Mouse (Mus musculus) lung, postnatal 0 days (tissue): ENCODE data around the gene Pradc1. TPM values are rescaled to one million over a fixed set of nuclear protein-coding genes. Genes with fewer than 3 reads are reported as not detected.

Experiments
- ATAC-seq: fragments of 200-750 bp; cut with Nextera tagmentation; 2 replicates; pipeline ENCODE4 v1.8.0; 2017; ENCODE audit warnings: moderate library complexity
- DNase-seq: peaks from one replicate; pipeline ENCODE4 v3.0.0-alpha.2; 2016; ENCODE audit warnings: low spot score
- H3K27ac ChIP-seq: fragments of 300-500 bp; sonication (generic); 2 replicates; pipeline ENCODE4 v1.5.1; 2014; ENCODE audit warnings: antibody characterized with exemption, mild to moderate bottlenecking, low read length, mixed read lengths
- H3K27me3 ChIP-seq: fragments of 300-500 bp; sonication (generic); replicated peaks from 2 replicates; pipeline ENCODE4 v1.6.1; 2014; ENCODE audit warnings: low read length, mixed read lengths; ENCODE audit not compliant: insufficient read depth
- H3K36me3 ChIP-seq: fragments of 300-500 bp; sonication (generic); 2 replicates; pipeline ENCODE4 v1.6.1; 2014; ENCODE audit warnings: low read length, mixed read lengths; ENCODE audit not compliant: insufficient read depth
- H3K4me1 ChIP-seq: fragments of 300-500 bp; sonication (generic); 2 replicates; pipeline ENCODE4 v1.6.1; 2014; ENCODE audit warnings: antibody characterized with exemption, low read depth, low read length, mixed read lengths; ENCODE audit not compliant: insufficient read depth
- H3K4me2 ChIP-seq: fragments of 300-500 bp; sonication (generic); replicated peaks from 2 replicates; pipeline ENCODE4 v1.6.1; 2014; ENCODE audit warnings: low read depth, mild to moderate bottlenecking, low read length, moderate library complexity, mixed read lengths
- H3K4me3 ChIP-seq: fragments of 300-500 bp; sonication (generic); 2 replicates; pipeline ENCODE4 v1.5.1; 2014; ENCODE audit warnings: low read depth, low read length
- H3K9ac ChIP-seq: fragments of 300-500 bp; sonication (generic); replicated peaks from 2 replicates; pipeline ENCODE4 v1.6.1; 2014; ENCODE audit warnings: low read depth, mild to moderate bottlenecking
- H3K9me3 ChIP-seq: fragments of 300-500 bp; sonication (generic); 2 replicates; pipeline ENCODE4 v1.6.1; 2016; ENCODE audit warnings: low read length, mixed read lengths
- CTCF ChIP-seq: IDR thresholded peaks from 2 replicates; pipeline ENCODE4 v1.5.1; 2016; ENCODE audit warnings: antibody characterized with exemption, mild to moderate bottlenecking
- EP300 ChIP-seq: IDR thresholded peaks from 2 replicates; pipeline ENCODE4 v1.6.1; 2016; ENCODE audit warnings: antibody characterized with exemption, mild to moderate bottlenecking, control low read depth
- WGBS: fragments of 180-500 bp; shearing (Covaris S2); extraction: QIAGEN DNeasy Blood & Tissue Kit; methylation state at CpG from one replicate; pipeline ENCODE4 v1.1.7; 2014; 5-methylcytosine and 5-hydroxymethylcytosine counted together
- polyA plus RNA-seq: library from polyadenylated mRNA; unstranded; fragments of >200 nt; fragmentation: Nextera tagmentation; extraction: Ambion mirVana; gene quantifications from 2 replicates; pipeline ENCODE4 v1.2.1, GENCODE M21; 2015

Pradc1 gene
- polyA plus RNA-seq, 1 experiment from 2014 or later: 54.0 TPM

DNA sequence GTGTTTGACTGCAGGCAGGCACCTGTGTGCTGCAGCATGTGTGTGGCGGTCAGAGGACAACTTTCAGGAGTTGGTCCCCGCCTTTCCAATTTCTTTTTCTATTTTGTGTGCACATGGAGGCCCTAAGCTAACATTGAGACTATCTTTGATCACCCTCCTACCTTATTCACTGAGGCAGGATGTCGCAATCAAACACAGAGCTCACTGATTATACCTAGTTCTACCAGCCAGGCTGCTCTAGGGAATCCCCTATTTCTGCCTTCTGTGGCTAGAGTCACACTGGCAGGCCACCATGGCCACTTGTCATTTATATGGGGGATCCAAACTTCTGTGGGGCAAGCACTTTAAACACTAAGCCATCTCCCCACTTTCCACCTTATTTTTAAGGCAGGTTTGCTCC lies 37.9 kb upstream of the Pradc1 start:
- Histone ChIP-seq H3K9me3 (no peaks in the 10 kb centered on the region), H3K27me3 (0 out of 2 replicates have a peak, but pooled peaks cover 4% of the 10 kb centered on the region), H3K4me2 (no peak overlapping the region), H3K27ac (no peak overlapping the region), H3K4me1 (no peaks in the 10 kb centered on the region), H3K9ac (no peak overlapping the region), H3K36me3 (no peaks in the 10 kb centered on the region), H3K4me3 (no peak overlapping the region)
- TF ChIP-seq EP300: no peak
- no peak for TF ChIP-seq CTCF
- 68% methylated on average over 3 of the region's 3 CpGs for WGBS
- DNase-seq (no peak), ATAC-seq (no peak)

DNA sequence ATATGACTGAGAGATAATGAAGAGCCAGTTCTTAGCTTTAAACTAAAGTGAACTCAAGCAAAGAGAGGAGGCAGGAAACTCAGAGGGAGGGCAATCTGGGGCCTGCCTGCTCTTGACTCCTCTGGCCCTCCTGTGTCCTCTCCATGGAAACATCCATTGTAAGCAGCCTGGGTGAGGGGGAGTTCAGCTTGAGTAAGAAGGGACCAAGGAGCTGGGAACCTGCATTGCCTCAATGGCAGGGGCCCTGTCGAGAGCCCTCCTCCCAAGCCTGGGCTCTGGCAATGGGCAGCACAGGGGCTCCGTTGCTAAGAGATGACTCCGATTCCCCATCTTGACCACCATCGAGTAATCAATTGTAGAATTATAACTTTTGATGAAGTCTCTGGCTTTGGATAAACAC lies 36.7 kb upstream of the Pradc1 start:
- H3K27ac ChIP-seq: no peak overlapping the region
- no peak overlapping the region for H3K4me2 ChIP-seq
- TF ChIP-seq CTCF (no peak), EP300 (no peak)
- 76% methylated on average over 4 of the region's 4 CpGs for WGBS
- H3K9ac ChIP-seq: no peak overlapping the region
- DNase-seq: no peak
- H3K27me3 ChIP-seq: peaks cover 16% of the 10 kb centered on the region
- H3K9me3 ChIP-seq: no peaks in the 10 kb centered on the region
- no peaks in the 10 kb centered on the region for H3K36me3 ChIP-seq
- ATAC-seq: no peak
- H3K4me3 ChIP-seq: no peak overlapping the region
- H3K4me1 ChIP-seq: no peaks in the 10 kb centered on the region

DNA sequence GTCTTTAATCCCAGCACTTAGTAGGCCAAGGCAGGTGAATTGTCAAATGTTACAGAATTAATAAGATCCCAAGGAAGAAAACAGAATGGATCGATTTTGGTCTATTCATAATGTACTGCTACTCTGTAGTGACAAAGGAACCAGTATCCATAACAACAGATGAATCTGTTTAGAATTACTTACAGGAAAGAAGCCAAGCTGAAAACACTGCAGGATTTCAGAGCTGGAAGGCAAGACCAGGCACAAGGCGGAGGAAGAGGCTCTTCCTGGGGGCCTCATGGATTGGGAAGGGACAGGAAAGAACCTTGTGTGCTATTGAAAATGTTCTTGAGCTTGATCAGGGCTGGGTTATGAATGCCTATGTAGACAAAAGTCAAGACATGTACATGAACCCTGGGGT lies 34.0 kb upstream of the Pradc1 start:
- no peaks in the 10 kb centered on the region for H3K4me1 ChIP-seq
- no peak overlapping the region for H3K4me3 ChIP-seq
- H3K27me3 ChIP-seq: peaks cover 16% of the 10 kb centered on the region
- no peak overlapping the region for H3K4me2 ChIP-seq
- TF ChIP-seq EP300: no peak
- TF ChIP-seq CTCF: no peak
- ATAC-seq (no peak), DNase-seq (no peak)
- H3K9ac ChIP-seq: no peak overlapping the region
- 73% methylated on average over 2 of the region's 2 CpGs for WGBS
- no peak overlapping the region for H3K27ac ChIP-seq
- H3K9me3 ChIP-seq: no peaks in the 10 kb centered on the region
- H3K36me3 ChIP-seq: no peaks in the 10 kb centered on the region

DNA sequence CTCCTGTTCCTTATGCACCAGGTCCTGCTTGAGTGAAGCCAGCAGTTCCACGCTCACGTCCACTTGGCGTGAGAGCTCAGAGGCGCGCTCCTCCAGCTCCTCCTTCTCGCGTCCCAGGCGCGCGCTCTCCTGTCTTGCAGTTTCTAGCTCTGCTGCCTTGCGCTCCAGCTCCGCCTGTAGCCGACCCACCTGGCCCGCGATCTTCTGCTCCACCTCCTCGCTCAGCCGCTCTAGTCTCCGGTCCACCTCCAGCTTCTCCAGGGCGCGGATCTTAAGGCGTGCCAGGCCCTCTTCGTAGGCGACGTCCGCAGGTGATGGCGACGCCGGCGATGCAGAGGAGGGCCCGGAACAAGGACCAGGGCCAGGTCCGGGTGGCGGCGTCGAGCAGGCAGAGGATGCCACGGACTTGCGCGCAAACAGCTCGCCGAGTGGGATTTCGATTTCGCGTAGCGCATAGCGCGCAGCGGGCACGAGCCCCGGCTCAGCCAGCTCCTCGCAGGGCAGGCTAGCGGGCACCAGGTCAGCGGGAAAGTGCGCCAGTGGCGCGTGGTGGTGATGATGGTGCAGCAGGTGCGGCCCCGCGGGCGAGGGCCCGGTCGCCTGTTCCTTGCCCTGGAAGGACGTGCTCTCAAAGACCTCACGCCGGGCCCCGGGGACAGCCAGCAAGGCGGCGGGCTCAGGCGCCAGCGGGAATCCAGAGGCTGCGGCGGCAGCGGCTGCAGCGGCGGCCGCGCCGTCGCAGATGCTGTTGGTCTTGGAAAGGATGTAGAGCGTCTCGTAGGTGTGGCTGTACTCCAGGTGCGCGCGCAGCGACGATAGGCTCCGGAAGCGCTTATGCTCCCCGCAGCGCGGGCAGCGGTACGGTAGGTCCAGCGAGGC lies 32.3 kb upstream of the Pradc1 start:
- ATAC-seq (no peak; the same call in 1 of the 2 replicates), DNase-seq (no peak)
- H3K27ac ChIP-seq: no peak overlapping the region
- no peaks in the 10 kb centered on the region for H3K36me3 ChIP-seq
- H3K27me3 ChIP-seq: peaks cover 16% of the 10 kb centered on the region
- H3K9ac ChIP-seq: no peak overlapping the region
- peak overlapping the region; percentile 23 for H3K4me3 ChIP-seq
- WGBS: 2% methylated on average over 75 of the region's 92 CpGs
- no peaks in the 10 kb centered on the region for H3K4me1 ChIP-seq
- no peaks in the 10 kb centered on the region for H3K9me3 ChIP-seq
- H3K4me2 ChIP-seq: peak overlapping the region; percentile 48
- TF ChIP-seq CTCF (no peak), EP300 (no peak)

DNA sequence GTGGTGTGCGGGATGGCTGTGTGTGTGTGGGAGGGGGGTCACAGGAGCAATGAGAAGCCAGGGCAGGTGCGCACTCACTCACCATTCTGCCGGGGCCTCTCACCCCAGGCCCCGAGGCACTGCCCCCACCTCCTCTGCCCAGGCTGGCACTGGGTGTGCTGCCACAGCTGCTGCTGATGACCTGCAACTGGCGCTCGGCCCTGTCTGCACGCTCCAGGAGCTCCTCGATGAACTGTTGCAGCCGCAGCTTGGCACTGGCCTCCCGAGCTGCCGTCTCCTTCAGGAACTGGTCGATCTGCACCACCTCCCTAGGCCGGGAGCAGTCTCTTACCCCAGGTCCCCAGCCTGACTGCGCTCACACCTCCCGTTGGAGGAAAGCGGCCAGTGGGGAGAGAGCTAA lies 28.9 kb upstream of the Pradc1 start:
- H3K4me3 ChIP-seq: no peak overlapping the region
- H3K4me1 ChIP-seq: no peaks in the 10 kb centered on the region
- no peak for TF ChIP-seq EP300
- no peak for TF ChIP-seq CTCF
- no peaks in the 10 kb centered on the region for H3K36me3 ChIP-seq
- H3K4me2 ChIP-seq: no peak overlapping the region
- DNase-seq (no peak), ATAC-seq (no peak)
- no peaks in the 10 kb centered on the region for H3K9me3 ChIP-seq
- H3K27me3 ChIP-seq: peaks cover 16% of the 10 kb centered on the region
- 56% methylated on average over 16 of the region's 16 CpGs for WGBS
- no peak overlapping the region for H3K27ac ChIP-seq
- H3K9ac ChIP-seq: no peak overlapping the region

DNA sequence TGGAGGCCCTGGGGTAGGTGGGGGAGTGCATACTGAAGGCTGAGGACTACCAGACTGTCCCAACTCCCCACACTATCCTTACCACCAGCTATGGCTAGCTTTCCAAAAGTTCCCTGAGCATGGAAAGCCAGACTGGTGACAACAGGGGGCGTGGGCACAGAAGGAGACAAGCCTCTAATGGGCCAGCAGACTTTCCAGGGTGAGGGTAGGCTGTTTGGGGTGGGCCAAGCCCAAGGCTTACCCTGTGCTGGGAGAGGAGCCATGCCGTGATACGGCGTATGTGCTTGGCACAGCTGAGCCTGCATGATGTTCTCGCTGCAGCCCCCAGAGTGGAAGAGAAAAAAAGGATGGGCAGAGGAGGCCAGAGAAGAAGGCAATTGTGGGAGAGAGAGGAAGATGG lies 28.2 kb upstream of the Pradc1 start:
- no peak for TF ChIP-seq EP300
- DNase-seq (no peak), ATAC-seq (no peak)
- Histone ChIP-seq H3K4me1 (no peaks in the 10 kb centered on the region), H3K4me2 (no peak overlapping the region), H3K9ac (no peak overlapping the region), H3K36me3 (no peaks in the 10 kb centered on the region), H3K4me3 (no peak overlapping the region), H3K27me3 (peaks cover 15% of the 10 kb centered on the region), H3K27ac (no peak overlapping the region), H3K9me3 (no peaks in the 10 kb centered on the region)
- WGBS: 76% methylated on average over 5 of the region's 5 CpGs
